1 mouse cellular context compared by ENCODE assay signal in genomic region chr3:89231345-89231744, GRCm38 (mm10).
A peak's percentile ranks its signal among the peaks of the same experiment; 100 is the strongest.
TF ChIP-seq lines count a peak whose summit lies in the region.

No protein-coding gene starts in this region.

TF ChIP-seq in CH12.LX, 34 proteins besides CTCF, POLR2A, EP300 and RAD21 (continued from another document):
- TF ChIP-seq IRF4 (IDR thresholded peaks at IDR 0.05; ENCODE audit: low read depth, low read length) (0 out of 2 replicates have a peak, but pooled peaks have one; percentile 12), SIN3A (IDR thresholded peaks at IDR 0.05; ENCODE audit: low read length) (no peak), MXI1 (IDR thresholded peaks at IDR 0.05; ENCODE audit: low read depth, low read length) (no peak), SMC3 (IDR thresholded peaks at IDR 0.05; ENCODE audit: low read depth, low read length) (no peak), USF1 (IDR thresholded peaks at IDR 0.05; ENCODE audit: low read depth, low read length) (no peak), MYC (IDR thresholded peaks at IDR 0.05; ENCODE audit: low read depth, low read length) (no peak), TCF12 (IDR thresholded peaks at IDR 0.05; ENCODE audit: low read depth, low read length) (0 out of 2 replicates have a peak, but pooled peaks have one; percentile 19), GABPA (IDR thresholded peaks at IDR 0.05; ENCODE audit: insufficient replicate concordance, low read depth, low read length) (no peak)
